Mouse (Mus musculus) heart, embryonic 13.5 days (tissue): ENCODE results near the gene Gm10912. TPM values are rescaled to one million over a fixed set of nuclear protein-coding genes. Genes with fewer than 3 reads are reported as not detected.

Experiments
- ATAC-seq: fragments of 200-750 bp; cut with Nextera tagmentation; 2 replicates; pipeline ENCODE4 v1.8.0; 2017; ENCODE audit warnings: moderate TSS enrichment; ENCODE audit not compliant: insufficient number of reproducible peaks, low FRiP score, low TSS enrichment; ENCODE audit errors: extremely low read depth
- H3K27ac ChIP-seq: fragments of 300-500 bp; sonication (generic); replicated peaks from 2 replicates; pipeline ENCODE4 v1.5.1; 2015; ENCODE audit warnings: moderate library complexity, mild to moderate bottlenecking, inconsistent platforms
- H3K27me3 ChIP-seq: fragments of 300-500 bp; sonication (generic); replicated peaks from 2 replicates; pipeline ENCODE4 v1.6.1; 2015; ENCODE audit warnings: mild to moderate bottlenecking, inconsistent platforms
- H3K36me3 ChIP-seq: fragments of 300-500 bp; sonication (generic); 2 replicates; pipeline ENCODE4 v1.6.1; 2015; ENCODE audit warnings: mild to moderate bottlenecking, inconsistent platforms
- H3K4me1 ChIP-seq: fragments of 300-500 bp; sonication (generic); 2 replicates; pipeline ENCODE4 v1.6.1; 2015; ENCODE audit warnings: inconsistent platforms
- H3K4me2 ChIP-seq: fragments of 300-500 bp; sonication (generic); 2 replicates; pipeline ENCODE4 v1.6.1; 2015; ENCODE audit warnings: inconsistent platforms, mild to moderate bottlenecking, moderate library complexity
- H3K4me3 ChIP-seq: fragments of 300-500 bp; sonication (generic); 2 replicates; pipeline ENCODE4 v1.5.1; 2015; ENCODE audit warnings: moderate library complexity, mild to moderate bottlenecking, inconsistent platforms
- H3K9ac ChIP-seq: fragments of 300-500 bp; sonication (generic); 2 replicates; pipeline ENCODE4 v1.6.1; 2015; ENCODE audit warnings: inconsistent platforms, mild to moderate bottlenecking, moderate library complexity
- H3K9me3 ChIP-seq: fragments of 300-500 bp; sonication (generic); 2 replicates; pipeline ENCODE4 v1.6.1; 2016; ENCODE audit warnings: inconsistent platforms
- WGBS: fragments of 180-500 bp; shearing (Covaris S2); methylation state at CpG from one replicate; pipeline ENCODE4 v1.1.7; 2015; ENCODE audit warnings: mixed read lengths; 5-methylcytosine and 5-hydroxymethylcytosine counted together
- polyA plus RNA-seq: library from polyadenylated mRNA; unstranded; fragments of >200 nt; fragmentation: Nextera tagmentation; extraction: Ambion mirVana; gene quantifications from 2 replicates; pipeline ENCODE4 v1.2.1, GENCODE M21; 2015

Gm10912 gene
- polyA plus RNA-seq, 1 experiment from 2014 or later, result not detected

- no peaks in the 10 kb centered on the region for H3K27me3 ChIP-seq
- H3K27ac ChIP-seq, result no peak overlapping the region
- H3K9me3 ChIP-seq, result no peaks in the 10 kb centered on the region
- H3K4me3 ChIP-seq, result no peak overlapping the region
- ATAC-seq, result no peak
- 70% methylated on average over 2 of the region's 2 CpGs for WGBS
- no peak overlapping the region for H3K9ac ChIP-seq
- 0 out of 2 replicates have a peak, but pooled peaks cover 4% of the 10 kb centered on the region for H3K4me1 ChIP-seq
- H3K4me2 ChIP-seq, result no peak overlapping the region
- H3K36me3 ChIP-seq, result peaks cover 77% of the 10 kb centered on the region
Measured at GRCm38 (mm10) chr2:104038236-104038635, 27.4 kb upstream of the Gm10912 start.

GRCm38 (mm10) chr2:104041632-104042031 is 24.0 kb upstream of the Gm10912 start:
- H3K36me3 ChIP-seq, result peaks cover 68% of the 10 kb centered on the region
- no peak overlapping the region for H3K27ac ChIP-seq
- peaks cover 6% of the 10 kb centered on the region; the same call in 1 of the 2 replicates for H3K4me1 ChIP-seq
- H3K4me3 ChIP-seq, result no peak overlapping the region
- no peaks in the 10 kb centered on the region for H3K9me3 ChIP-seq
- ATAC-seq, result no peak
- no peak overlapping the region for H3K9ac ChIP-seq
- 60% methylated on average over 5 of the region's 5 CpGs for WGBS
- no peak overlapping the region for H3K4me2 ChIP-seq
- H3K27me3 ChIP-seq, result no peaks in the 10 kb centered on the region

- Histone ChIP-seq H3K36me3 (peaks cover 64% of the 10 kb centered on the region), H3K9ac (no peak overlapping the region), H3K27me3 (no peaks in the 10 kb centered on the region), H3K4me3 (no peak overlapping the region), H3K27ac (no peak overlapping the region), H3K9me3 (no peaks in the 10 kb centered on the region), H3K4me1 (peaks cover 6% of the 10 kb centered on the region; the same call in 1 of the 2 replicates), H3K4me2 (no peak overlapping the region)
- WGBS, result 92% methylated on average over 15 of the region's 15 CpGs
- no peak for ATAC-seq
Measured at GRCm38 (mm10) chr2:104042766-104043165, 22.9 kb upstream of the Gm10912 start.

- 60% methylated on average over 4 of the region's 5 CpGs for WGBS
- Histone ChIP-seq H3K27ac (no peak overlapping the region), H3K4me1 (peaks cover 6% of the 10 kb centered on the region; the same call in 1 of the 2 replicates), H3K4me3 (no peak overlapping the region), H3K4me2 (no peak overlapping the region), H3K36me3 (peaks cover 66% of the 10 kb centered on the region), H3K9ac (no peak overlapping the region), H3K9me3 (no peaks in the 10 kb centered on the region), H3K27me3 (no peaks in the 10 kb centered on the region)
- ATAC-seq, result no peak
Measured at GRCm38 (mm10) chr2:104043624-104044478, 21.8 kb upstream of the Gm10912 start.

GRCm38 (mm10) chr2:104044479-104045080 is 21.0 kb upstream of the Gm10912 start:
- Histone ChIP-seq H3K9ac (no peak overlapping the region), H3K27ac (no peak overlapping the region), H3K4me1 (peaks cover 6% of the 10 kb centered on the region; the same call in 1 of the 2 replicates), H3K36me3 (peaks cover 64% of the 10 kb centered on the region), H3K4me3 (no peak overlapping the region), H3K4me2 (no peak overlapping the region), H3K27me3 (no peaks in the 10 kb centered on the region), H3K9me3 (no peaks in the 10 kb centered on the region)
- ATAC-seq, result no peak
- WGBS, result 42% methylated on average over 1 of the region's 1 CpGs

GRCm38 (mm10) chr2:104058381-104058780 is 7.2 kb upstream of the Gm10912 start:
- ATAC-seq, result no peak
- H3K4me3 ChIP-seq, result no peak overlapping the region
- no peak overlapping the region for H3K9ac ChIP-seq
- 82% methylated on average over 1 of the region's 1 CpGs for WGBS
- no peak overlapping the region for H3K27ac ChIP-seq
- H3K4me2 ChIP-seq, result no peak overlapping the region
- no peaks in the 10 kb centered on the region for H3K27me3 ChIP-seq
- H3K4me1 ChIP-seq, result no peaks in the 10 kb centered on the region
- no peaks in the 10 kb centered on the region for H3K9me3 ChIP-seq
- peaks cover 75% of the 10 kb centered on the region for H3K36me3 ChIP-seq

- Histone ChIP-seq H3K9me3 (no peaks in the 10 kb centered on the region), H3K4me3 (no peak overlapping the region), H3K4me2 (no peak overlapping the region), H3K27me3 (no peaks in the 10 kb centered on the region), H3K4me1 (no peaks in the 10 kb centered on the region), H3K36me3 (peaks cover 73% of the 10 kb centered on the region), H3K9ac (no peak overlapping the region), H3K27ac (no peak overlapping the region)
- ATAC-seq, result no peak
- 92% methylated on average over 4 of the region's 4 CpGs for WGBS
Measured at GRCm38 (mm10) chr2:104058954-104059353, 6.7 kb upstream of the Gm10912 start.

- Histone ChIP-seq H3K4me1 (no peaks in the 10 kb centered on the region), H3K4me2 (no peak overlapping the region), H3K9ac (no peak overlapping the region), H3K27ac (no peak overlapping the region), H3K4me3 (no peak overlapping the region), H3K9me3 (no peaks in the 10 kb centered on the region), H3K36me3 (peaks cover 64% of the 10 kb centered on the region), H3K27me3 (no peaks in the 10 kb centered on the region)
- 77% methylated on average over 10 of the region's 10 CpGs for WGBS
- ATAC-seq, result no peak
Measured at GRCm38 (mm10) chr2:104059786-104060185, 5.8 kb upstream of the Gm10912 start.

- no peak for ATAC-seq
- H3K27ac ChIP-seq, result no peak overlapping the region
- H3K9me3 ChIP-seq, result no peaks in the 10 kb centered on the region
- H3K4me2 ChIP-seq, result no peak overlapping the region
- no peak overlapping the region for H3K4me3 ChIP-seq
- 96% methylated on average over 6 of the region's 6 CpGs for WGBS
- no peak overlapping the region for H3K9ac ChIP-seq
- peaks cover 53% of the 10 kb centered on the region for H3K36me3 ChIP-seq
- no peaks in the 10 kb centered on the region for H3K4me1 ChIP-seq
- H3K27me3 ChIP-seq, result no peaks in the 10 kb centered on the region
Measured at GRCm38 (mm10) chr2:104060996-104061395, 4.6 kb upstream of the Gm10912 start.

GRCm38 (mm10) chr2:104062665-104063064 is 3.0 kb upstream of the Gm10912 start:
- Histone ChIP-seq H3K4me1 (no peaks in the 10 kb centered on the region), H3K27ac (no peak overlapping the region), H3K9me3 (no peaks in the 10 kb centered on the region), H3K4me3 (no peak overlapping the region), H3K27me3 (no peaks in the 10 kb centered on the region), H3K4me2 (no peak overlapping the region), H3K36me3 (peaks cover 50% of the 10 kb centered on the region), H3K9ac (no peak overlapping the region)
- no peak for ATAC-seq

- no peak for ATAC-seq
- 74% methylated on average over 2 of the region's 2 CpGs for WGBS
- Histone ChIP-seq H3K4me3 (no peak overlapping the region), H3K27ac (no peak overlapping the region), H3K4me2 (no peak overlapping the region), H3K4me1 (peaks cover 4% of the 10 kb centered on the region; the same call in 1 of the 2 replicates), H3K36me3 (peaks cover 40% of the 10 kb centered on the region), H3K27me3 (no peaks in the 10 kb centered on the region), H3K9me3 (no peaks in the 10 kb centered on the region), H3K9ac (no peak overlapping the region)
Measured at GRCm38 (mm10) chr2:104064152-104064551, 1.5 kb upstream of the Gm10912 start.
